Mouse (Mus musculus): ENCODE measurements around the gene 2310039H08Rik.

- TF ChIP-seq POLR2A (IDR thresholded peaks at IDR 0.05; ENCODE audit: insufficient read length, low read depth), result no peak
- TF ChIP-seq MYOD1 (IDR thresholded peaks at IDR 0.05; ENCODE audit: control insufficient read depth in 1 of 3, insufficient read length in 2 of 3, low read depth in 2 of 3), result no peak
- no peak for TF ChIP-seq CEBPB (IDR thresholded peaks at IDR 0.05; ENCODE audit: insufficient read depth, poor library complexity, severe bottlenecking)
- no peak for TF ChIP-seq USF1 (IDR thresholded peaks at IDR 0.05; ENCODE audit: low read depth)
These were observed 1.7 kb downstream of the 2310039H08Rik start for GRCm38 (mm10) chr17:46774131-46774472.
